Mouse (Mus musculus): ENCODE results near the gene Tmtc2.

DNA sequence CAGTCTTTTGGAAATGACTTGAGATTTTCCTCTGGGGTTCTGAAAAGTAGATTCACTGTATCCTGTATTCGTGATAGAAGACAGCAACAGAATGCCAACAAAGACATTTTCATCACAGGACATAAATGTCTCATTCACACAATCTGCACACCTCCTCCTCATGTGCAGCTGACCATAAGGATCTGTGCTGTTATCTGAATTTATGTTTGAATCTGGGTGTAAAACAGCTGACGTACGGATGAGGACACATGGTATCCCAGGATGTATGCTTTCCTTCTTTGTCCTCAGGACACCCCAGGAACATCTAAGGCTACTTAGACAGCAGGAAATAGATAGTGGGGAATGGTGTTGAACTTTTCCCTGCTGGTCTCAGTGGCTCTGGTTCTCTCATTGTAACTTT is 37.9 kb upstream of the Tmtc2 start:
- TF ChIP-seq POLR2A (IDR thresholded peaks at IDR 0.05; ENCODE audit: low read depth, low read length) = no peak
- no peak for TF ChIP-seq CTCF (IDR thresholded peaks at IDR 0.05; ENCODE audit: extremely low read depth, insufficient read depth, insufficient read length, insufficient replicate concordance)

Data from spleen, adult 2 months (tissue).